Mouse (Mus musculus) heart, embryonic 12.5 days (tissue): ENCODE data around the gene Cox6a2. TPM values are rescaled to one million over a fixed set of nuclear protein-coding genes. Genes with fewer than 3 reads are reported as not detected.

ENCODE experiments used
- ATAC-seq: fragments of 200-750 bp; cut with Nextera tagmentation; 2 replicates; pipeline ENCODE4 v1.8.0; 2017; ENCODE audit warnings: moderate TSS enrichment, moderate library complexity; ENCODE audit not compliant: insufficient number of reproducible peaks, low FRiP score
- H3K27ac ChIP-seq: fragments of 300-500 bp; sonication (generic); 2 replicates; pipeline ENCODE4 v1.5.1; 2016; ENCODE audit warnings: mild to moderate bottlenecking, moderate library complexity; ENCODE audit not compliant: poor library complexity, severe bottlenecking
- H3K27me3 ChIP-seq: fragments of 300-500 bp; sonication (generic); replicated peaks from 2 replicates; pipeline ENCODE4 v1.6.1; 2016; ENCODE audit warnings: mild to moderate bottlenecking, moderate library complexity
- H3K36me3 ChIP-seq: fragments of 300-500 bp; sonication (generic); 2 replicates; pipeline ENCODE4 v1.6.1; 2016; ENCODE audit warnings: mild to moderate bottlenecking, moderate library complexity
- H3K4me1 ChIP-seq: fragments of 300-500 bp; sonication (generic); replicated peaks from 2 replicates; pipeline ENCODE4 v1.6.1; 2016; ENCODE audit warnings: mild to moderate bottlenecking
- H3K4me2 ChIP-seq: fragments of 300-500 bp; sonication (generic); 2 replicates; pipeline ENCODE4 v1.6.1; 2016; ENCODE audit warnings: mild to moderate bottlenecking, moderate library complexity
- H3K4me3 ChIP-seq: fragments of 300-500 bp; sonication (generic); 2 replicates; pipeline ENCODE4 v1.5.1; 2016; ENCODE audit warnings: mild to moderate bottlenecking
- H3K9ac ChIP-seq: fragments of 300-500 bp; sonication (generic); 2 replicates; pipeline ENCODE4 v1.6.1; 2016; ENCODE audit warnings: mild to moderate bottlenecking, moderate library complexity
- H3K9me3 ChIP-seq: fragments of 300-500 bp; sonication (generic); replicated peaks from 2 replicates; pipeline ENCODE4 v1.6.1; 2016; ENCODE audit warnings: mild to moderate bottlenecking, moderate library complexity
- WGBS: fragments of 180-500 bp; shearing (Covaris S2); methylation state at CpG from one replicate; pipeline ENCODE4 v1.1.7; 2016; 5-methylcytosine and 5-hydroxymethylcytosine counted together
- polyA plus RNA-seq: library from polyadenylated mRNA; unstranded; fragments of >200 nt; fragmentation: Nextera tagmentation; extraction: Ambion mirVana; gene quantifications from 2 replicates; pipeline ENCODE4 v1.2.1, GENCODE M21; 2016

Gene Cox6a2
- polyA plus RNA-seq, 1 experiment from 2014 or later: 632 TPM

GRCm38 (mm10) chr7:128234796-128235195 is 28.6 kb upstream of the Cox6a2 start:
- H3K9ac ChIP-seq: no peak overlapping the region
- H3K4me3 ChIP-seq: no peak overlapping the region
- H3K9me3 ChIP-seq: no peaks in the 10 kb centered on the region
- no peak overlapping the region for H3K27ac ChIP-seq
- peaks cover 16% of the 10 kb centered on the region for H3K4me1 ChIP-seq
- no peaks in the 10 kb centered on the region for H3K27me3 ChIP-seq
- no peak overlapping the region for H3K4me2 ChIP-seq
- WGBS: 75% methylated on average over 2 of the region's 2 CpGs
- peaks cover 13% of the 10 kb centered on the region; the same call in 1 of the 2 replicates for H3K36me3 ChIP-seq
- ATAC-seq: no peak

GRCm38 (mm10) chr7:128231741-128232140 is 25.6 kb upstream of the Cox6a2 start:
- no peak for ATAC-seq
- H3K4me2 ChIP-seq: no peak overlapping the region

GRCm38 (mm10) chr7:128220936-128221335 is 14.7 kb upstream of the Cox6a2 start:
- Histone ChIP-seq H3K9me3 (no peaks in the 10 kb centered on the region), H3K4me2 (no peak overlapping the region), H3K9ac (no peak overlapping the region), H3K4me1 (no peaks in the 10 kb centered on the region), H3K27me3 (no peaks in the 10 kb centered on the region), H3K27ac (no peak overlapping the region), H3K36me3 (no peaks in the 10 kb centered on the region), H3K4me3 (no peak overlapping the region)
- WGBS: 85% methylated on average over 3 of the region's 3 CpGs
- no peak for ATAC-seq

More at GRCm38 (mm10) chr7:128231741-128232140, 25.6 kb upstream of the Cox6a2 start:
- Histone ChIP-seq H3K9me3 (no peaks in the 10 kb centered on the region), H3K36me3 (peaks cover 10% of the 10 kb centered on the region; the same call in 1 of the 2 replicates), H3K27ac (no peak overlapping the region), H3K27me3 (no peaks in the 10 kb centered on the region), H3K9ac (no peak overlapping the region), H3K4me3 (no peak overlapping the region), H3K4me1 (peaks cover 3% of the 10 kb centered on the region)
- WGBS: 35% methylated on average over 8 of the region's 8 CpGs

GRCm38 (mm10) chr7:128219952-128220351 is 13.8 kb upstream of the Cox6a2 start:
- Histone ChIP-seq H3K9ac (no peak overlapping the region), H3K27me3 (no peaks in the 10 kb centered on the region), H3K27ac (no peak overlapping the region), H3K4me1 (no peaks in the 10 kb centered on the region), H3K4me2 (no peak overlapping the region), H3K36me3 (no peaks in the 10 kb centered on the region), H3K9me3 (no peaks in the 10 kb centered on the region), H3K4me3 (no peak overlapping the region)
- ATAC-seq: no peak
- 53% methylated on average over 4 of the region's 4 CpGs for WGBS

- H3K36me3 ChIP-seq: no peaks in the 10 kb centered on the region
- no peaks in the 10 kb centered on the region for H3K9me3 ChIP-seq
- H3K9ac ChIP-seq: no peak overlapping the region
- no peak overlapping the region for H3K4me3 ChIP-seq
- H3K27me3 ChIP-seq: no peaks in the 10 kb centered on the region
- peaks cover 5% of the 10 kb centered on the region; the same call in 1 of the 2 replicates for H3K4me1 ChIP-seq
- H3K4me2 ChIP-seq: no peak overlapping the region
- no peak overlapping the region for H3K27ac ChIP-seq
- WGBS: 55% methylated on average over 3 of the region's 3 CpGs
- ATAC-seq: no peak
Observed at GRCm38 (mm10) chr7:128209826-128210225, 3.6 kb upstream of the Cox6a2 start.

- Histone ChIP-seq H3K4me3 (no peak overlapping the region), H3K36me3 (peaks cover 5% of the 10 kb centered on the region; the same call in 1 of the 2 replicates), H3K9ac (no peak overlapping the region), H3K4me1 (peaks cover 7% of the 10 kb centered on the region; the same call in 1 of the 2 replicates), H3K27me3 (no peaks in the 10 kb centered on the region), H3K4me2 (no peak overlapping the region), H3K9me3 (no peaks in the 10 kb centered on the region), H3K27ac (no peak overlapping the region)
- 4% methylated on average over 4 of the region's 4 CpGs for WGBS
- no peak for ATAC-seq
Observed at GRCm38 (mm10) chr7:128208187-128208586, 2.0 kb upstream of the Cox6a2 start.

GRCm38 (mm10) chr7:128205695-128206094 is 492 bp downstream of the Cox6a2 start:
- Histone ChIP-seq H3K36me3 (peaks cover 5% of the 10 kb centered on the region; the same call in 1 of the 2 replicates), H3K9me3 (no peaks in the 10 kb centered on the region), H3K4me3 (peak overlapping the region; percentile 55), H3K27ac (peak overlapping the region; percentile 90), H3K9ac (peak overlapping the region; percentile 70), H3K4me2 (peak overlapping the region; percentile 63), H3K4me1 (peaks cover 8% of the 10 kb centered on the region; the same call in 1 of the 2 replicates), H3K27me3 (no peaks in the 10 kb centered on the region)
- no peak for ATAC-seq
- WGBS: 58% methylated on average over 18 of the region's 18 CpGs

GRCm38 (mm10) chr7:128204179-128204578 is 2.0 kb downstream of the Cox6a2 start:
- Histone ChIP-seq H3K4me1 (peaks cover 8% of the 10 kb centered on the region; the same call in 1 of the 2 replicates), H3K4me3 (no peak overlapping the region), H3K4me2 (no peak overlapping the region), H3K36me3 (peaks cover 5% of the 10 kb centered on the region; the same call in 1 of the 2 replicates), H3K9me3 (no peaks in the 10 kb centered on the region), H3K9ac (no peak overlapping the region), H3K27ac (no peak overlapping the region), H3K27me3 (no peaks in the 10 kb centered on the region)
- no peak for ATAC-seq
- 87% methylated on average over 8 of the region's 8 CpGs for WGBS

- H3K4me1 ChIP-seq: peaks cover 8% of the 10 kb centered on the region; the same call in 1 of the 2 replicates
- no peak overlapping the region for H3K4me2 ChIP-seq
- H3K27me3 ChIP-seq: no peaks in the 10 kb centered on the region
- H3K27ac ChIP-seq: no peak overlapping the region
- H3K4me3 ChIP-seq: no peak overlapping the region
- 0 out of 2 replicates have a peak, but pooled peaks cover 6% of the 10 kb centered on the region for H3K9me3 ChIP-seq
- WGBS: 69% methylated on average over 9 of the region's 9 CpGs
- H3K36me3 ChIP-seq: peaks cover 5% of the 10 kb centered on the region; the same call in 1 of the 2 replicates
- H3K9ac ChIP-seq: no peak overlapping the region
- no peak for ATAC-seq
Observed at GRCm38 (mm10) chr7:128203071-128203470, 3.1 kb downstream of the Cox6a2 start.

GRCm38 (mm10) chr7:128201607-128202006 is 4.6 kb downstream of the Cox6a2 start:
- Histone ChIP-seq H3K27me3 (no peaks in the 10 kb centered on the region), H3K4me1 (peaks cover 5% of the 10 kb centered on the region; the same call in 1 of the 2 replicates), H3K27ac (no peak overlapping the region), H3K9ac (no peak overlapping the region), H3K4me3 (no peak overlapping the region), H3K4me2 (no peak overlapping the region), H3K36me3 (peaks cover 5% of the 10 kb centered on the region; the same call in 1 of the 2 replicates), H3K9me3 (0 out of 2 replicates have a peak, but pooled peaks cover 6% of the 10 kb centered on the region)
- ATAC-seq: no peak
- 87% methylated on average over 9 of the region's 9 CpGs for WGBS

- 86% methylated on average over 10 of the region's 10 CpGs for WGBS
- Histone ChIP-seq H3K4me3 (no peak overlapping the region), H3K4me2 (no peak overlapping the region), H3K9me3 (no peaks in the 10 kb centered on the region), H3K27ac (no peak overlapping the region), H3K9ac (no peak overlapping the region), H3K4me1 (no peaks in the 10 kb centered on the region), H3K36me3 (no peaks in the 10 kb centered on the region), H3K27me3 (peaks cover 11% of the 10 kb centered on the region; the same call in 1 of the 2 replicates)
- no peak for ATAC-seq
Observed at GRCm38 (mm10) chr7:128181691-128182090, 24.5 kb downstream of the Cox6a2 start.

- Histone ChIP-seq H3K27me3 (peaks cover 7% of the 10 kb centered on the region; the same call in 1 of the 2 replicates), H3K4me2 (no peak overlapping the region), H3K36me3 (no peaks in the 10 kb centered on the region), H3K9me3 (no peaks in the 10 kb centered on the region), H3K9ac (no peak overlapping the region), H3K27ac (no peak overlapping the region), H3K4me3 (no peak overlapping the region), H3K4me1 (no peaks in the 10 kb centered on the region)
- no peak for ATAC-seq
- WGBS: 65% methylated on average over 6 of the region's 6 CpGs
Observed at GRCm38 (mm10) chr7:128180546-128180945, 25.6 kb downstream of the Cox6a2 start.
